Mouse (Mus musculus) urinary bladder, postnatal 0 days (tissue): ENCODE measurements around the gene Olfr1505. TPM values are rescaled to one million over a fixed set of nuclear protein-coding genes. Genes with fewer than 3 reads are reported as not detected.

Source experiments
- polyA plus RNA-seq: library from polyadenylated mRNA; unstranded; fragments of >200 nt; fragmentation: Nextera tagmentation; extraction: Ambion mirVana; gene quantifications from 2 replicates; pipeline ENCODE4 v1.2.1, GENCODE M21; 2015

Gene Olfr1505
- not detected in 2 replicates for polyA plus RNA-seq

DNA sequence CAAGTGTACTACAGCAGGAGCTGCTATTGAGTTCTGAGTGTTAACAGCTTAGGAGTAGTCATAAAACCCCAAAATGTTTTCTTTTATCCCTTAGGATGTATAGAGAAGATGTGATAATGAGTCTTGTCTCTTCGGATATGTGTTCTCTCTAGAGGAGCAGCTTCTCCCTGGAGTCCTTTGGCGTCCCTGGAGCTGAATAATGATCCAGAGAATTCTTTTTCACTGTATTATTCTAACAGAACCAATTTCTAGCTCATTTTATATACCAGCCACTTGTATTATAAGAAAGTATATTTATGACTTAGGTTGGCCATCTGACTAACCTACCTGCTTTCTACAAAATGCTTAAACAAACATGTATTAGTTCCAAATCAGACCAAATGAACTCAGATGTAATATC, at the start of gene Olfr1505:
TSS of gene Olfr1505 (plus strand) at position 301 of the 400 bp plus-strand sequence.

DNA sequence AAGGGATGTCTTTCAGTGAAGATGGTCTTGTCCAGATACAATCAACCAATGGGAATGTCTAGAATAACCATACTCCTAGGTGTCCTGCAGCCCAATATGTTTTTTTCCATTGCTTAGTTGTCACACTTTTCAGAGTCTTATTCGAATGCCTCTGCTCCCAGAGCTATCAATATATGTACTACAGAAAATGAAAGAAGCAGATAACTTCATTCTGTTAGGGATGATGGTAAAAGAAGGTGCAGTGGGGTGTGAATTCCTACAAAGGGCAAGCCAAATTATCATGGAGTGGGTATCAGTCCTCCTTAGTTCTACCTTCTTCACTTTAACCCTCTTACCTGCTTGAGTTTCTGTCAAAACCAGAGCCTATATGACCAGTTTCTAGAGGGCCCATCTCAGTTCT, 15.5 kb upstream of the Olfr1505 start, which contains the start of gene Olfr1504:
TSS of gene Olfr1504 (minus strand) at position 101 of the 400 bp plus-strand sequence.

Other genes starting within 250 kb of the Olfr1505 start
- not detected in 2 replicates for gene Olfr1491, start 216.3 kb upstream of the Olfr1505 start, polyA plus RNA-seq
- not detected in 2 replicates for gene Olfr1493-ps1, start 190.3 kb upstream of the Olfr1505 start, polyA plus RNA-seq
- not detected in 2 replicates for gene Olfr1494, start 173.8 kb upstream of the Olfr1505 start, polyA plus RNA-seq
- gene Olfr1495, start 148.9 kb upstream of the Olfr1505 start, polyA plus RNA-seq: not detected in 2 replicates
- gene Olfr1496, start 135.7 kb upstream of the Olfr1505 start, polyA plus RNA-seq: not detected in 2 replicates
- gene Olfr1497, start 115.3 kb upstream of the Olfr1505 start, polyA plus RNA-seq: not detected in 2 replicates
- gene Olfr1499, start 94.1 kb upstream of the Olfr1505 start, polyA plus RNA-seq: not detected in 2 replicates
- gene Olfr1500, start 83.0 kb upstream of the Olfr1505 start, polyA plus RNA-seq: not detected in 2 replicates
- gene Olfr1501, start 62.8 kb upstream of the Olfr1505 start, polyA plus RNA-seq: not detected in 2 replicates
- not detected in 2 replicates for gene Olfr1502, start 51.7 kb upstream of the Olfr1505 start, polyA plus RNA-seq
- not detected in 2 replicates for gene Olfr1504, start 15.6 kb upstream of the Olfr1505 start, polyA plus RNA-seq